Mouse (Mus musculus) brain, embryonic 14.5 days (tissue): ENCODE results near the gene Oas1g. TPM values are rescaled to one million over a fixed set of nuclear protein-coding genes. Genes with fewer than 3 reads are reported as not detected.
"Not testable (repeated sequence)": the region's sequence is repeated elsewhere in the genome, so short reads cannot be mapped to it uniquely, and the experiment has no call there.

Experiments used
- DNase-seq: peaks from one replicate; pipeline ENCODE4 v3.0.0-alpha.2; 2011; ENCODE audit warnings: low read depth
- CTCF ChIP-seq: fragments of 200-500 bp; IDR thresholded peaks from 2 replicates; pipeline ENCODE4 v1.5.1; 2012; ENCODE audit warnings: inconsistent platforms, mild to moderate bottlenecking, moderate library complexity, borderline replicate concordance; ENCODE audit not compliant: insufficient read depth, insufficient read length; ENCODE audit errors: extremely low read depth
- POLR2A ChIP-seq: fragments of 200-500 bp; IDR thresholded peaks from 2 replicates; pipeline ENCODE4 v1.6.1; 2012; ENCODE audit warnings: mild to moderate bottlenecking, inconsistent platforms, borderline replicate concordance; ENCODE audit not compliant: poor library complexity, insufficient read depth, insufficient read length, severe bottlenecking; ENCODE audit errors: extremely low read depth
- polyA plus RNA-seq: library from polyadenylated mRNA; depleted of rRNA; stranded (reverse); fragments of >200 nt; gene quantifications from 2 replicates; pipeline ENCODE4 v1.2.3, GENCODE M21; 2012

Gene Oas1g
- polyA plus RNA-seq, 1 experiment = 0.16 TPM

DNA sequence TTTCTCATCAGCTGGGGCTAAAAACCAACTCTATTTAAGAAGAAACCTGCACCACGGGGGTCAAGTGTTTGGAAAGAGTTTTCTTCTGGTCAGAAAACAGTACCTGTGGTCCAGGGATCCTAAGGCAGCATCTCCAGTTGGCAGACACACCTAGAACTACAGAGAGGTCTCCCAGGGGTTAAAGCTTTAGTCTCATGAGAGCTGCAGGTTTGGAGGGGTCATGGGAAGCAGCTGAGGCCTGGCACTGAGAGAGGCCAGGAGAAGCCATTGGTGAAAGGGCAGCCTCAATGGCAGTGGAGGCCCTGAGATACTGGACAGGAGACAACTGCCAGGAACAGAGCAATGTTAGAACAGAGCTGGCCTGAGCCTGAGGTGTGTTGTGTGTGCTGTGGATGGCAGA is 13.3 kb upstream of the Oas1g start:
- TF ChIP-seq POLR2A = no peak
- no peak for TF ChIP-seq CTCF
- no peak for DNase-seq

DNA sequence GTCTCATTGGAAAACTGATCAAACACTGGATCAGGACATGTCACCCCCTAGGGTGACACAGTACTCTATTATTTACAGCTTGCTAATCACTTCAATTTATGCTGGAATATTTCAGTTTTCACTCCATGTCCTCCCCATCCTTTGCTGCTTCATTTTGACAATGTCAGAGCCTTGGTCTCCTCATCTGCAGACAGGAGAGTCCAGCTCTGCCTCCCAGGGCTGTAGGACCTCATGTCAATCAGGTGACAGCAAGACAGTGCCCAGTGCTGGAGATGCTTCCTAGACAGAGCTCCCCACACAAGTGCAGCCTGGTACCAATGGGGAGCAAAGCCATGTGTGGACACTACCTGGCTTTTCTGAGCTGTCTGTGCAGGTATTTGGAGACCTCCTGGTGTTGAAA is 11.3 kb upstream of the Oas1g start:
- no peak for TF ChIP-seq CTCF
- TF ChIP-seq POLR2A = no peak
- DNase-seq = no peak

DNA sequence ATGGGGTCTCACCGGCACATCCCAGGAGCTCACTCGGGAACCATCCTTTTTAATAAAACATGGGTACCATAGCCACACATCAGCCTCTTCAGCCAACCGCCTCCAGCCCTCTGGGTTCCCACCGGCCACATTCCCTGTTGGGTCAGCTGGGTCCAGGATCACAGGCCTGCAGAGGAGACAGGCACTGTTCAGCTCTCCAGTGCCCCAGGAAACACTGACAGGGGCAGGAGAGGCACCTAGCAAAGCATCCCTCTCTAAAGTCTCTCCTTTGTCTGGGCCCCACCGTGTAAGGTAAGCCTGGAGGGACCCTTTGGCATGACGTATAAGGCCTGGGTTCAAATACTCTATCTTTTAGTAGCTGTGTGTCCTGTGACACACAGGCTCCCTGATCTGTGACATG is 10.9 kb upstream of the Oas1g start:
- TF ChIP-seq CTCF (no peak), POLR2A (no peak)
- DNase-seq = no peak

DNA sequence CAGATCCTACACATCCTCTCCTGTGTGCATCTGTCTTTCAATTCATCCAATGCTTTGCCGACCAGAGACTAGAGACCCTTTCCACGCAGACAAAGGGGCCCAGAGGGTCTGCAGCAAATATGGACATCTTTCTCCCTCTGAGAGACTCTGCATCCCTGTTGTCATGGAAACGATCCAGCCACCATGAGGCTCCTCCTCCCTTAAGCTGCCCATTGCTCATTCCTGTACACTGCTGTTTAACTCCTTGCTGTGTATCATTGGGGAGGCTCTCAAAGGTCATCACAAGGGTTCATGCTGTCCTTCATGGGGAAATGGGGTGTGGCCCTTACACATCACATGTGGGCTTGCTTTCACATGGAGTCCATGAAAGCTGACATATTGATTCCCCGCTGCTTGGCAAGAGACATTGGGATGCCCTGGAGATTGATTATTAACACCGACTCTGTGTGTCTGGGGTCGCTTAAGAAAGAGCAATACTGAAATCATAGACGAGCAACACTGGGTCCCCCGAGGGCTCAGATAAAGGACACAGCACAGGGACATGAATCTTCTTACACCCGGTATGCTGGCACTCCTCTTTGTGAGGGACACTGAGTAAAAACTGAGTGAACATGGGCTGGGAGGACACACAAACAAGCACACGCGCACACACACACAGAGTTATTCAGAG is 8.0 kb upstream of the Oas1g start:
- TF ChIP-seq POLR2A (no peak), CTCF (no peak)
- peak; percentile 6 for DNase-seq

DNA sequence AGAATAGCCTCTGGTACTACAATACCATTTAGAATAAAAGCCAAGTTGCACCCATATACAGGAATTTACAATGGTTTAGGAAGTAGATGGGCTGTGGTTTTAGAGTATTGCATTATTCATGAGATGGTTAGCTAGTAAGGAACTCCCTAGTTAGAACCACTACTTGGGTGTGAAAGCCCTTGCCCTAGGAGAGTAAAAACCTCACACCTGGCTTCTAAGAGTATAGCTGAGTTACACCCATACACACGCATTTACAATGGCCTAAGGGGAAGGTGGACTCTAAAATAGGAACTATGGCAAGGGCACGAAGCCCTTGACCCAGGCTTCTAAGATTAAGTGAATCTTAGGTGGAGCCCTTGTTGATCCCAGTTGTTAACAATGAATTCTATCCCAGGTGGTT is 7.3 kb upstream of the Oas1g start:
- DNase-seq = not testable (repeated sequence)

DNA sequence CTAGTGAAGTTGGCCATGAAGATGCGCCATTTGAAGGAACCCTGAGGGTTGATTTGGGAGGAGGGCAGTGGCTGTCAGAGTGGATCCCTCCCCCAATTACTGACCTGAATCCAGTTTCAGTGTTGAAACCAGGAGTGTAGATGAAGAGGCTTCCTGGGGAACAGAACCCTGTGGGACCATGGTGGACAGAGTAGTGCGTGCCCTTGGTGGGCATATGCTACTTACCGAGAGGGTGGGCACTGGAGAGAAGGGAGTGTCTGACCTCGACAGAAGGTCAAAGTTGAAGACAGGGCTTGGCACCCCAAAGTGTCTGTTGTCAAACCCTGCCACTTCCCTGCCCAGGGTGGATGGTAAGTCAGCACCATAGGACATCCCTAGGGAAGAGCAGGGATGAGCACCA is 6.5 kb upstream of the Oas1g start:
- not testable (repeated sequence) for DNase-seq

DNA sequence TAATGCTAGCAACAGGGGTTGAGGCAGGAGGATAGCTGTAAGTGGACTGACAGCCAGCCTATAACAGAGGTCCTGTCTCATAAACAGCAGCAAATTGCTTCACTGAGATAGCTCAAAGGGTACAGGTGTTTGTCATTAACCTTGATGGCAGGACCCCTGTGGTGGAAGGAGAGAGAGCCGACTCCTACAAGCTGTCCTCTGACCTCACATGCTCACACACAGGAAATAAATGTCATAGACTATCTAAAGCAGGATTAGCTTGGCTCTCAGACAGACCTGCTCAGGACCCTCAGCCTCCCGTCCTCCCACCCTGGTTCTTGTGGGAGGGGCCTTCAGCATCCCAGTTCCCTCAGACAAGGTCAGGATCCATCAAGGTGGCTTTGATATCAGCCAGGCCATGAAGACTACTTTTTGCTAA is 4.8 kb upstream of the Oas1g start:
- no peak for DNase-seq
- TF ChIP-seq POLR2A = no peak
- TF ChIP-seq CTCF = no peak

DNA sequence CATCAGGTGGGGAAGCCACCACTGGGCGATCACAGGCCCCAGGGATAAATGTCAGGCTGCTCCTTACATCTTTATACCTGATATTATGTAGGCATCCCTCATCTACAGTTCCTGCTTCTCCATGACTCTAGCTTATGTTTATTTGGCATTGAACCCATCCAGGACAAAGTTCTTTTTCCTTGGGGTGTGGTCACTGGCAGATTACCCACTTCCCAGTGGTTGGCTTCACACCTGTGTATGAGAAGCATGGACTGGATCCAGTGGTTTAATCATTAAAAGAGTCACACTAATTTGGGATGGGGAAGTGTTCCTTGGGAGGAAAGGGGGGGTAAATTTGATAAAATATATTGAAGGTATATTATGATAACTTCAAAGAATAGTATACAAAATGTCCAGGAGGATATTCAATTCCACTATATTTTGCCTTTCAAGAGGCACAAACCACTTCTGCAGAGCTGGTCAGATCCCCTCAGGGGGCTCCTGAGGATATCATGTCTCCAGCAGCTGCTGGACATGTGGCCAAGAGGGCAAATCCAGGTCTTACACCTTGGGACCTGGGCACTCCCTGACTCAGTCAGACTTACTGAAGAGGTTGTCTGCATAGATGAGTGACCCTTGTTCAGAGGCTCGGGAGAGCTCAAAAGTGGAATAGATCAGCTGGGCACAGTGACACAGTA is 4.3 kb upstream of the Oas1g start:
- DNase-seq = not testable (repeated sequence)

DNA sequence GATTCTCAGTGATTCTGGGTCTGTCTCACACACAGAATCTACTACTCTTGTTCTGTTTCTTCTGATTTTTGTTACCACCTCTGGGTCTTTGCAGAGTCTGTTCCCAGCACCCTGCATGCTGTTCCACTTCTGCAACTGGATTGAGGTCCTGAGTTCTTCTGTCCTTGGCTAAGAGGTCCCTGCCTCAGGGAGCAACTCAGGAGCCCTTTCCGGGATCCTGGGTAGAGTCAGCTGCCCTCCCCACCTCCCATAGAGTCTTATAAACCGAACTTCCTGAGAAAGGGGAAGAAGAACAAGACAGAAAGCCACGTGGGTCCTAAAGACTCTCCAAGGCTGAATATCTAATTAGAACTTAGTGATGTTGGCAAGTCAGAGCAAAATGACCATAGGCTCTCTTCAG is 3.6 kb upstream of the Oas1g start:
- no peak for DNase-seq
- no peak for TF ChIP-seq CTCF
- TF ChIP-seq POLR2A = no peak

DNA sequence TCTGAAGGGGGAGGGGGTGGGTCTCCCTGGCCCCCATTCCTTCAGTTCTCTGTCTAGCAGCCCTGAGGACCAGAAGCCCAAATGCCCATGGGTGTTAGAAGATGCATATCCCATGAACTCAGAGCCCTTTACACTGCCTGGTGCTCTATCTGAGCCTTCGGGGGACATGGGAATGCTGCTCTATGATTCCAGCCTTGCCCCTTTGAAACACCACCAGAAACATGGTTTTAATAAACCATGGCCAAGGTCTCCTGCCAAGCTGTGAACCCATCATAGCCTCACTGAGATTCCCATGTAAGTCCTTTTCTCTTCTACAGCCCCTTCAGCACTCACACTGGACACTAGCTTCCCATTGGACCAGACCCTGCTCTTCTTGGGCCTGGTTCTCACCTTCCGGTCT is 2.6 kb upstream of the Oas1g start:
- TF ChIP-seq POLR2A (no peak), CTCF (no peak)
- DNase-seq = no peak

DNA sequence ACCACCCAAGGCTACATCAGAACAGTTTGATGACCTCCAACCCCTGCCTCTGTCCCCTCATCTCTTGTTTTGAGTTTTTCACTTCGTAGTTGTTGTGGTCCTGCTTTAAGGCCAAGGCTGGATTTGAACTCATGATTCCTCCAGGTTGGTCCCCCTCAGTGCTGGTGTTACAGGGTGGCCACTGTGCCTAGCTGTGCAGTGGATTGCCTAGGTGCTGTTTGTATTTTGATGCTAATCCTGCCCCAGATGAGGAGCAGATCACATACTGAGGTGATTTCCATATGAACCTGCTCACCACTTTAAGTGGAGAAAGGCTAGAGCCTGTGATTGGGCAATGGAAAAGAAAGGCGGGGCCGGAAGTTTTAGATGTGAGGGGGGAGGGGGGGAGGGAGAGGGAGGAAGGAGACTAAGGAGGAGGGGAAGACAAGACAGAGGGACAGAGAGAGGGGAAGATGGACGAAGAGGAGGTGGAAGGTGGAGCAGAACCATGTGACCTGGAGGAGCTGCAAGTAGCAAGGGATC is 942 bp upstream of the Oas1g start:
- DNase-seq = not testable (repeated sequence)

DNA sequence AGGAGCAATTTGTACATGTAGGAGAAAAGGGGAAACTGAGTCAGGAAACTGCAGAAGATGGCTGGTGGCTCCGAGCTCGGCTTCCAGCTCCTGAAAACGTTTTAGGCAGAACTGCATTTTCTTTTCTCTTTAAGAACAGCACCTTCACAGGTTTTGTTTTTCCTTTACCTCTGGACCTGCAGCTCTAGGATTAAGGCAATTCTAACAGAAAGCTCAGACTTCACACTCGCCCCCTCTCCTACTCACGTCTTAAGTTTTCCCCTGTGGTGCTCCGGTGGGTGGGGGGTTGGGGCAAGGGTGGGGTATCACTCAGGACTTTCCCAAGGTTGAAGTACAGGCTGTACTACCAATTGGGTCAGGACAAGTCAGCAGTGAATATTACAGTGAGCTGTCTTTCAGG is 418 bp upstream of the Oas1g start:
- TF ChIP-seq POLR2A = no peak
- no peak for TF ChIP-seq CTCF
- no peak for DNase-seq

DNA sequence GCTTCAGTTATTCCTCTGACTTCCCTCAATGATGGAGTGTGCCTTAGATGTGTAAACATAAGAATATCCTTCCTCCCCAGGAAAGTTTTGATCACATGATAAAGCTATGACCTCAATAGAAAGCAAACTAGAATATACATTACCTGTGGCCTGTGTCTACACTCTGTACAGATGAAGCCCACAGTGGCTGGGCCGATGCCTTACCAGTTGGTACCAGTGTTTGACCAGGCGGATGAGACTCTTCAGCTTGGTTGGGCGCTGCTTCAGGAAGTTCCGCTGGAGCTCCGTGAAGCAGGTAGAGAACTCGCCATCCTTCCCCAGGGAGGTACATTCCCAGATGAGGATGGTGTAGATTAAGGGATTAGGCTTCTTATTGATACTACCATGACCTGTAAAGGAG is 5.7 kb downstream of the Oas1g start:
- not testable (repeated sequence) for DNase-seq

DNA sequence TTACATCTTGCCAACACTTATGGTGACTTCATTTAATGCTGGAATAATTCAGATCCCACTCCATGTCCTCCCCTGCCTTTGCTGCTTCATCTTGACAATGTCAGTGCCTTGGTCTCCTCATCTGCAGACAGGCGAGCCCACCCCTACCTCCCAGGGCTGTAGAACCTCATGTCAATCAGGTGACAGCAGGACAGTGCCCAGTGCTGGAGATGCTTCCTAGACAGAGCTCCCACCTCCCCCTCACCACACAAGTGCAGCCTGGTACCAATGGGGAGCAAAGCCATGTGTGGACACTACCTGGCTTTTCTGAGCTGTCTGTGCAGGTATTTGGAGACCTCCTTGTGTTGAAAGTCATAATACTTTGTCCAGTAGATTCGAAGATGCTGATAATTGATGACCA is 8.6 kb downstream of the Oas1g start:
- not testable (repeated sequence) for DNase-seq

DNA sequence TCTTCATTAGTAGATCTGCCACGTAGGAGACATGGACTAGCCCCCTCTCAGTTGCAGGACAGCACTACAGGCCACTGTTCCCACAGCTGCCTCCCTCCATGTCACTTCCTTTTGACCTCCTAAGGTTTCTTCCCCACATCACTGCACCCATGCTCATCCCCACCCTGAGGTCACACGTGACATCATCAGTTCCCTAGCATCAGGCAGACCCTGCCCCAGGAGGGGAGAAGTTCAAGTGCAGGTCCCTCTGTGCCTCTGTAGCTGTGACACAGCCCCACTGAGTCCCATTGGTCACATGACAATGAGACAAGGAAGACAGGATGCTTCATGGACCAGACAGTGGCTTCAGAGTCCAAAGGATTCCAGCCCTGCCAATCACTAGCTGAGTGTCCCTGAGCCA is 10.0 kb downstream of the Oas1g start:
- not testable (repeated sequence) for DNase-seq

DNA sequence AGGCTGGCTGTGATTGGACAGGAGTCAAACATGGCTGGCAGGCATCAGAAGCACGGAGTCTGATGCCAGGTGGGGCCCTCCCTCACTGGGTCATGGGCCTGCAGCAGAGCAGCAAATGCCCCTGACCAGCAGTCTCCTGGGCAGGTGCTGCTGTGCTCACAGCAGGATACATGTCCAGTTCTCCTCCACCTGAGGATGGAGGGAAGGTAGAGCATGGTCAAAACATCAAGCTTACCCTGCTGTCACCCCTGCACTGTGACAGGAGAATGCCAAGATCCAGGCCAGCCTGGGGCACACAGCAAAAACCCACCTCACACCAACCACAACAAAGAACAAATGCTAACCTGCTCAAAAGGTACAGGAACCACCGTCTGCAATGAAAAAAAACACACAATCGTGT is 10.6 kb downstream of the Oas1g start:
- DNase-seq = not testable (repeated sequence)
